Mouse (Mus musculus) right cerebral cortex, postnatal 14 days (tissue): ENCODE measurements around the gene Foxd1.
A peak's percentile ranks its signal among the peaks of the same experiment; 100 is the strongest.

Source experiments
- DNase-seq: peaks from one replicate; pipeline ENCODE4 v3.0.0; 2022

Gene Foxd1

DNA sequence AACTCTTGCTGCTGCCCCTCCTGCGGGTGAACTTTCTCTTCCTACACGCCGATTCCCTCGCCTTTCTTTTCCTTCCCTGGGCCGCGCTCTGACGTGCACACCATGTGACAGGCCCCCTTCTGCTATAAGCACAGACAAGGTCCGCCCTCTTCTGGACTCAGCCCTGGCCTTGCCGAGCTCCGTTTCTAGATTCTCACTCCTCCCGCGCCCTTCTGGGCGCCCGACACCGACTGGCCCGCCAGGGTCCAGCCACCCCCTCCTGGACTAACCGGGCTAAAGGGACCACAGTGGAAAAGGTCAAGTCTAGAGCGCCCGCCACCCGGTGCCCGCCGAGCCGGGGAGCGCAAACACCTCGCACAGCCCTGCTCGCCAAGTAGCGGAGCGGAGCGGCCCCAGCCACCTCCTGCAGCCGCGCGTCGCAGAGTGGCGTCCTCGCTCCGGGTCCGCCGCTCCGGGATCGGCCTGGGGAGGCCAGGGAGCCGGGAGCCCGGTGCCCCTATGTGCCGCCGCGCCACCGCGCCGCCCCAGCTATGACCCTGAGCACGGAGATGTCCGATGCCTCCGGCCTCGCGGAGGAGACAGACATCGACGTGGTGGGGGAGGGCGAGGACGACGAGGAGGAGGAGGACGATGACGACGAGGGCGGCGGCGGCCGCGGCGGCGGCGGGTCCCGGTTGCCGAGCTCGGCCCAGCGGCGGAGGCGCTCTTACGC is at the start of gene Foxd1:
TSS of gene Foxd1 (plus strand) at position 153 of the 712 bp plus-strand sequence.
- no peak for DNase-seq

- DNase-seq = no peak
Observed at GRCm38 (mm10) chr13:98305257-98305656, 48.8 kb upstream of the Foxd1 start.

DNA sequence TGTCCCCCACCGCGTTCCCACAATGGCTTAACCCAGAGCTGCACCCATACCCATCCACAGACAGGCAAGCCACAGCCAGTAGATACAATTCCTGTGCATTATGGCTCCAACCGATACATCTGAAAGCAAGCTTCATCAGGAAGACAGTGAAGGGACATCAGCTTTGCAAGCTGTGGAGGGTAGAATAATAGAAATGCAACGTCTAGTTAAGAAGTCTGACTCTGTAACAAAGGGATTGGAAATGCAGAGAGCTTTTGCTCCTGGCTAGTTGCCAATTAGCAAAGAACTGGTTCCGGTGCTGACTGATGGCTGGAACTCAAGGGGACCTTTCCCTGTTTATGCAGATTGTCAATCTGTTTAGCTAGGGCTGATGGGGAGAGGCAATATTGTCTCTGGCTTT is 47.6 kb upstream of the Foxd1 start:
- DNase-seq = no peak

GRCm38 (mm10) chr13:98306852-98307475 is 47.1 kb upstream of the Foxd1 start:
- no peak for DNase-seq

- DNase-seq = no peak
Observed at GRCm38 (mm10) chr13:98308004-98308403, 46.0 kb upstream of the Foxd1 start.

DNA sequence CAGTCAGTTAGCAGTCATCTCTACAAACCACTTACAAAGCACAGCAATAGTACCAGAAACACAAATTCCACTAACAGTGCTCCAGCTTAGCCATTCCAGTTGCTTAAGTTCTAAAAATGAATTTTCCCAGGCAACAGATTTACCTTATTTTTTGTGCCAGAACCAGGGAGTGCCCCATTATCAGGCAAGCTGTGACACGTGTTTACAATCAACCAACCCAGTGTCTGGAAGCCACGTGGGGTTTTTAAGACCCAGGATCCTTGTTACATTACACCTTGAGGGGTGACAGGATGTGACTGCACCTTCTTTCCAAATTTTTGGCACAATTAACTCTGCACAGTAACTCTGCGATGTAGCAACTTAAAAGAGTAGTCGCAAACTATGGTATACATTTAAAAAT is 45.3 kb upstream of the Foxd1 start:
- no peak for DNase-seq

DNA sequence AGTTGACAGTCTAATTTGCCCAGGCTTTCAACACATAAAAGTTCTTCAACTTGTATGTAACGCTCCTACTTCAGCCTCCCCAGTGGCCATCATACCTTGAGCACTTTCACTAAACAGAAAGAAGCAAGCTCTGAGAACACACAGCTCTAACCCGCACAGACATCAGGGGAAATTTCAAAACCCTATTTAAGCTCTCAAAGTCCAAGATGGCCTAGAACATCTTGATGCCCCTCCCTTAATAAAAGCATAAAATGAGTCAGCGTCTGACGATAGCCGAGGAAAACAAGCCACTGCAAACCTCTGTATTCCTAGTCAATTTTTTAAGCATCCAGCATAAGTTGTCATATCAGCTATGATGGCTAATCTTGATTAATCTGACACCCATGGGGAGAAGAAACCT is 42.4 kb upstream of the Foxd1 start:
- no peak for DNase-seq

- no peak for DNase-seq
Observed at GRCm38 (mm10) chr13:98313631-98314030, 40.4 kb upstream of the Foxd1 start.

DNA sequence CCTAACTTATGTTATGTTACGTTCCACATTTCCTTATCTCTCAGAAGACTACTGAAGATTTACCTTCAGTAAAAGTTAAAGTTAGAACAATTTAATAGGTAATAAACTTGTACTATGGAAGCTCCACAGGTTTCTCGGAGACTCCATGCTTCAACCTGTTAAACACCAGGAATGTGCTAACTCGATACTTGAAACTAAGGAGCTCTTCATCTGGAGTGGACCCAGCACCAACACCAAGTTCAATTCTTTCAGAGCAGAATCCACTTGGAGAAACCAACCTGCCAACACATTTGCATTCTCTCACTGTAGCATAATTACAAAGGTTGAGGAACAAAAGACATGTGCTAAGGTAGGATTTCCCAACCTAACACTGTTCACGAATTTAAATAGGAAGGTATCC is 38.9 kb upstream of the Foxd1 start:
- DNase-seq = no peak

GRCm38 (mm10) chr13:98316140-98316479 is 37.9 kb upstream of the Foxd1 start:
- DNase-seq = no peak

DNA sequence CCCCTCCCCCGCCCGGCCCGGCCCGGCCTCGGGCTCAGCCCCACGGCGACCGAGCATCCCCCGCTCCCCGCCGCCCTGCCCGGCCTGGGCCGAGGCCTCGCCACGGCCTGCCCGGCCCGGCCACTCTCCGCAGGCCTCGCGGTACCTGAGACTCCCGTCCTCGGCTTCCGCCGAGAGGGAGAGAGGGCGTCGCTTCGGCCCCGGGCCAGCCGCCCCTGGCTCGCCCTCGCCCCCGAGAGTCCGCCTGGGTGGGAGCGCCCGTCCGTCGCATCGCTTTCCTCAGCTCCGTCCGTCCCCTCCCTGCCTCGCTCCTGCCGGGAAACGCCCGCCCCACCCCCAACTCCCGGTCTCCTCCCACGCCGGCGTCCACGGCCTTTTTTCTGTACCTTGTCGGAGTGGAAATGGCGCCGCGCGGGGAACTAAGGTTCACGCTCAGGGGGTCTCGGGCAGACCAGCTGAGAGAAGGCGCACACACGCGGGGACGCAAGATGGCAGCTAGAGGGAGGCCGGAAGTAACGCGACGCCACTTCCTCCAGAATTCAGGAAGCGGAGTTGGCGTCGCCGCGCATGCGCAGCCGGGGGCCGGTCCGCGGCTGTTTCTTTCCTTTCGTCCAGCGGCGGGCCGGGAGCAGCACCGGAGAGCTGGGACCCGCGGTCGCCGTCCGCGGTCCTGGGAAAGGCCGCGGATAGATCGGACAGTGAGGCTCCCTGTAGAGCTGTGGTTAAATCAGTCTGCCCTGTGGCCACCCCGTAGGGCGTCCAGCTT is 37.4 kb upstream of the Foxd1 start, which contains the start of gene Btf3:
TSS of gene Btf3 (minus strand) at position 527 of the 766 bp plus-strand sequence.
- peak; percentile 95 for DNase-seq

- DNase-seq = no peak
Observed at GRCm38 (mm10) chr13:98317246-98317677, 36.8 kb upstream of the Foxd1 start.

- no peak for DNase-seq
Observed at GRCm38 (mm10) chr13:98317911-98318310, 36.1 kb upstream of the Foxd1 start.

DNA sequence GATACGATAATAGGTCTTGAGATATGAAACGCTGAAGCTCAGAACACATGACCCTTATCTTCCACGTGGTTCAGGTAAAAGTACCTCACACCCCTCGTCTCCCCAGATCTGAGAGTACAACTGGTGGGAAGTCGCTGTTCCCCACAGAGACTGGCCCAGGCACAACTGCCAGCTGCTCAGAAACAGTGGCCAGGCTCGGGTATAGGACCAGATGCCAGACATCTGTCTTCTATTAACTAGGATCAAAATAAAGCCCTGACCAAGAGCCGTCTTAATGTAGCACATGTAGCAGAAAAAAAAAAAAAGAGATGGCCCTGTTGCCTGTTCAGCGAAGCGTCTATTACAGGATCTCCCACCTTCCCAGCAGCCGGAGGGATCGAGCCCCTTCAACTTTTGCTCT is 29.0 kb upstream of the Foxd1 start:
- no peak for DNase-seq

DNA sequence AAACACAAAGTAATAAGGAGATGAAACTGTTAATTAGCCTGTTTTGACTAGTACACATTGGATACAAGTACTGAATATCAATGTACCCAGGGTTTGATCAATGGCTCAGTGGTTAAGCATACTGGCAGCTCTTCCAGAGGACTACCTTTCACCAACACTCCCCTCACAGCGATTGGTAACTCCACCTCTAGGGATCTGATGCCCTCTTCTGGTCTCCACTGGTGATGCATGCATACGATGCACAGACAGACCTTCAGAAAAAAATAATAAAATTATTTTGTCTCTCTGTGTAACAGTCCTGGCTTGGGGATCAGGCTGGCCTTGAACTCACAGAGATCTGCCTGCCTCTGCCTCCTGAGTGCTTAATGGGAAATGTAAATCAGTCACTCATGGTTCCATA is 21.9 kb upstream of the Foxd1 start:
- DNase-seq = peak; percentile 16

GRCm38 (mm10) chr13:98336205-98336604 is 17.8 kb upstream of the Foxd1 start:
- DNase-seq = no peak

DNA sequence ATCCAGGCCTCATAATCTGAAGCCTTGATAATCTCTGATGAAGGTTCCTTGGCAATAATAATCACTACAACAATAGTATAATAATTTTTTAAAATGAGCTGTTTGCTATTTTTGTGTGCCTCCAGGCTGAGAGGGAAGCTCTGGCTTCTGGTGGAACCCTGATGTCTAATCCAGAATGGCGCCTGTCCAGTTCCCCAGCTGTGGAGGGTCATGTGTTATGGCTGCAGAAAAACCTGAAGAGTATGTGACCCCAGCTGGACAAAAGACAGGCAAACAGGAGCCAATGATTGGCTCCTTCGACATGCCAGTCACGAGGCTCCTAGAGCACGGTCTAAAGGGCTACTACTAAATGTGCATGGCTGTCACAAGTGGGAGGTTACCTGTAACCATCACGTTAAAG is 13.5 kb upstream of the Foxd1 start:
- DNase-seq = no peak

DNA sequence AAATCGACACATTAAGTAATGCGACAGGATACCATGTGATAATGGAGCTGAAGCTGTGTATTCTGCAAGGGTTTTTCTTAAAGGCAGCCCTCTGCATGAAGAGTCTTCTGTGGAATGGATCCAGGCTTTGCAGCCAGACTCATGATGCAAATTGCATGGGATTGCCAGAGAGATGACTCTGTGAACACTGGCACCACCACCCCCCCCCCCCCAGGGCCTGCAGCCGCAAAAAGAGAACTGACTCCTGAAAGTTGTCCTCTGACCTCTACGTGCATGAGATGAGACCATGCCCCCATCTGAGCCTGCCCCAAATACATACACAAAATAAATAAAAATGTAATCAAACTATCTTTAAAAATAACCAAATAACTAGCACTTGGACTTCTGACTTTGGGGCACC is 4.6 kb upstream of the Foxd1 start:
- no peak for DNase-seq

DNA sequence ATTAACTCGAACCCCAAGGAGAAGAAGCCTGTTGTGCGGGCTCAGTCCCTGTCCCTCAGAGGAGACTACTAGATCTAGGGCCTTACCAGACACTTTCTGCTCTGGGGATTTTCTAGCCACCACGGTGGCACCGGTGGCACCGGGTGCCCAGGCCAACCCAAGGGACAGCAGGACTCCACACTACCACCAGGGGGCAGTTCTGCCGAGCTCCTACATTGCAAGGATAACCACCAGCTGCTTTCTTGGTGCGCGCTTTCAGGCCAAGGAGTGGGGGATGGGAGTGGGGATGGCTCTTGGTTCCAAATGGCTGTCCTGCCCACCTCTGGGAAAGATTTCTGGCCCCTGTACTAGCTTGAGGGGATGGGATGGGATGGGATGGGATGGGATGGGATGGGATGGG is 2.5 kb upstream of the Foxd1 start:
- peak; percentile 26 for DNase-seq

DNA sequence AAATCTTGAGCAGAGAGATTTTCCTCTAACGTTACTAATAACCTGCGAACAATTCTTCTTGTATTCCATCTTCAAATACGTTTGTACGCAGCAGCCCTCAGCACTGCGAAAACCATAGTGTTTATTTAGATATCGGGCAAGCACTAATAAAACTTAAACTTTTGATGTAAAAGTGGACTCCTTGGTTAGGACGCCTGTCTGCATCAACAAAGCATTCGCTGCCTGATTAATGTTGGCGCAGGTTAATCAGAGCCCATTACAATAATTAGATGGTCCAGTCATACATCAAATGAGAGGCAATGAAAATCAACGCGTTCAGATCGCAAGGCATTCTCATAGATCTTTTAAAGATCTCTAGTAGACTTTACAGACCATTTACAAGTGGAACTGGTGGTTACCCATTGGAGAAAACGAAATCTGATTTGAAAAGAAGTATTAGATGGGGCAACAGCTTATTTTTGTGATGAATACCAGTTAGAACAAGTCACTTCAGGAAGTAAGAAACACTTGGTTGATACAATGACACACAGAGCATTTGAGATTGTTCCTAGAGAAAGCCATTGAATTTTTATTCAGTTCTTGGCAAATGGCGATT is 1.6 kb upstream of the Foxd1 start:
- no peak for DNase-seq

- DNase-seq = no peak
Observed at GRCm38 (mm10) chr13:98353709-98354089, 343 bp upstream of the Foxd1 start.

DNA sequence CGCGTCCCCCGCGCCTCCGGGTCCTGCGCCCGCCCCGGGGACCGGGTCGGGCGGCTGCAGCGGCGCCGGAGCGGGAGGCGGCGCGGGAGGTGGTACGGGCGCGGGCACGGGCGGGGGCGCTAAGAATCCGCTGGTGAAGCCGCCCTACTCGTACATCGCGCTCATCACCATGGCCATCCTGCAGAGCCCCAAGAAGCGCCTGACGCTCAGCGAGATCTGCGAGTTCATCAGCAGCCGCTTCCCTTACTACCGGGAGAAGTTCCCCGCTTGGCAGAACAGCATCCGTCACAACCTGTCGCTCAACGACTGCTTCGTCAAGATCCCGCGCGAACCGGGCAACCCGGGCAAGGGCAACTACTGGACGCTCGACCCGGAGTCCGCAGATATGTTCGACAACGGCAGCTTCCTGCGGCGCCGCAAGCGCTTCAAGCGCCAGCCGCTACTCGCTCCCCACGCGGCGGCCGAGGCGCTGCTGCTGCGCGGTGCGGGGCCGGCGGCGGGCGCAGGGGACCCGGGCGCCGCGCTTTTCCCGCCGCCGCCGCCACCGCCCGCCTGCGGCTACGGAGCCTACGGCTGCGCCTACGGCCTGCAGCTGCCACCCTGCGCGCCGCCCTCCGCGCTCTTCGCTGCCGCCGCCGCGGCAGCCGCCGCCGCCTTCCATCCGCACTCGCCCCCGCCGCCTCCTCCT is 973 bp downstream of the Foxd1 start:
- DNase-seq = peak; percentile 9

GRCm38 (mm10) chr13:98355559-98356111 is 1.6 kb downstream of the Foxd1 start:
- DNase-seq = no peak
